Mouse (Mus musculus) ES-Bruce4 (cell line): Measurements from ENCODE around the gene Sft2d2. TPM values are rescaled to one million over a fixed set of nuclear protein-coding genes. Genes with fewer than 3 reads are reported as not detected.
A peak's percentile ranks its signal among the peaks of the same experiment; 100 is the strongest.

Experiments
- H3K27ac ChIP-seq: 2 replicates; pipeline ENCODE4 v1.5.1; 2012; ENCODE audit warnings: low read length, inconsistent platforms; ENCODE audit not compliant: insufficient read depth
- H3K27me3 ChIP-seq: 2 replicates; pipeline ENCODE4 v1.6.1; 2012; ENCODE audit warnings: mild to moderate bottlenecking, low read length, inconsistent platforms; ENCODE audit not compliant: control insufficient read depth, poor library complexity, insufficient read depth, severe bottlenecking
- H3K36me3 ChIP-seq: 2 replicates; pipeline ENCODE4 v1.6.1; 2012; ENCODE audit warnings: inconsistent platforms, mild to moderate bottlenecking, low read length, moderate library complexity; ENCODE audit not compliant: control insufficient read depth, poor library complexity, insufficient read depth, severe bottlenecking
- H3K4me1 ChIP-seq: one replicate; pipeline ENCODE4 v1.8.1; 2011; ENCODE audit warnings: low read length; ENCODE audit not compliant: control insufficient read depth, insufficient read depth
- H3K4me3 ChIP-seq: 2 replicates; pipeline ENCODE4 v1.5.1; 2011; ENCODE audit warnings: low read depth, mild to moderate bottlenecking, low read length
- H3K9ac ChIP-seq: 2 replicates; pipeline ENCODE4 v1.6.1; 2012; ENCODE audit warnings: low read depth, mild to moderate bottlenecking, inconsistent platforms; ENCODE audit not compliant: poor library complexity, severe bottlenecking
- H3K9me3 ChIP-seq: replicated peaks from 2 replicates; pipeline ENCODE4 v1.6.1; 2012; ENCODE audit warnings: mild to moderate bottlenecking, low read length, inconsistent platforms; ENCODE audit not compliant: control insufficient read depth, poor library complexity, insufficient read depth, severe bottlenecking
- CTCF ChIP-seq: IDR thresholded peaks from one replicate; pipeline ENCODE4 v1.8.1; 2011; ENCODE audit warnings: low read depth, low read length
- EP300 ChIP-seq: IDR thresholded peaks from 2 replicates; pipeline ENCODE4 v1.6.1; 2011; ENCODE audit warnings: low read depth, low read length; ENCODE audit not compliant: insufficient read depth
- POLR2A ChIP-seq: IDR thresholded peaks from one replicate; pipeline ENCODE4 v1.8.1; 2011; ENCODE audit warnings: low read length; ENCODE audit not compliant: insufficient read depth
- polyA plus RNA-seq: library from polyadenylated mRNA; stranded (reverse); fragments of >200 nt; gene quantifications from 2 replicates; pipeline ENCODE4 v1.2.4, GENCODE M21; 2011; ENCODE audit warnings: low read depth; ENCODE audit not compliant: missing spikeins, insufficient read depth, insufficient read length

Gene Sft2d2
- polyA plus RNA-seq, 1 experiment = 32.5 TPM

DNA sequence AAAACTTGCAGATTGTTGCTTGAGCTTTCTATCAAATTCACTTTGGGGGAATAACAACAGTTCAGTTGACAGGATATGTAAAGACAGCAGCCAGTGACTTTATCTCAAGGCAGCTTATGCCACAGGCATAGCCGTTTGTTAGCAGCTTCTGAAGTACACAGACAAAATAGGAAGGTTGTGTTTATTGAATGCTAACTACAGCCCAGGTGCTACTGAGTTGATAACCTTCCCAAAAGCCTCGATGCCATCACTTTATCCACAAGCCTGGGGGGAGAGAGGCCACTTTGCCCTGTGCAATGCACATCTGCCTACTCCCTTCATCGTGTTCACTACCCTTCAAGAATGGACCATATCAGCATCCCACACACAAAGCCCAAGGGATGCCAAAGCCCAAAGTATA lies 54.0 kb downstream of the Sft2d2 start:
- H3K27me3 ChIP-seq = no peaks in the 10 kb centered on the region
- no peaks in the 10 kb centered on the region for H3K9me3 ChIP-seq
- no peak for TF ChIP-seq POLR2A
- no peak for TF ChIP-seq CTCF
- TF ChIP-seq EP300 = no peak
- H3K4me3 ChIP-seq = no peak overlapping the region
- H3K9ac ChIP-seq = no peak overlapping the region
- no peaks in the 10 kb centered on the region for H3K4me1 ChIP-seq
- H3K27ac ChIP-seq = no peak overlapping the region
- H3K36me3 ChIP-seq = no peaks in the 10 kb centered on the region

- Histone ChIP-seq H3K9ac (no peak overlapping the region), H3K4me1 (no peaks in the 10 kb centered on the region), H3K9me3 (no peaks in the 10 kb centered on the region), H3K36me3 (no peaks in the 10 kb centered on the region), H3K4me3 (no peak overlapping the region), H3K27me3 (no peaks in the 10 kb centered on the region), H3K27ac (no peak overlapping the region)
- TF ChIP-seq EP300 (no peak), POLR2A (no peak), CTCF (no peak)
These were observed 60.4 kb downstream of the Sft2d2 start for GRCm38 (mm10) chr1:165133858-165134257.

- Histone ChIP-seq H3K4me1 (no peaks in the 10 kb centered on the region), H3K36me3 (no peaks in the 10 kb centered on the region), H3K4me3 (no peak overlapping the region), H3K9me3 (no peaks in the 10 kb centered on the region), H3K27ac (no peak overlapping the region), H3K27me3 (no peaks in the 10 kb centered on the region), H3K9ac (no peak overlapping the region)
- TF ChIP-seq POLR2A (no peak), CTCF (no peak), EP300 (no peak)
These were observed 61.0 kb downstream of the Sft2d2 start for GRCm38 (mm10) chr1:165133279-165133678.

DNA sequence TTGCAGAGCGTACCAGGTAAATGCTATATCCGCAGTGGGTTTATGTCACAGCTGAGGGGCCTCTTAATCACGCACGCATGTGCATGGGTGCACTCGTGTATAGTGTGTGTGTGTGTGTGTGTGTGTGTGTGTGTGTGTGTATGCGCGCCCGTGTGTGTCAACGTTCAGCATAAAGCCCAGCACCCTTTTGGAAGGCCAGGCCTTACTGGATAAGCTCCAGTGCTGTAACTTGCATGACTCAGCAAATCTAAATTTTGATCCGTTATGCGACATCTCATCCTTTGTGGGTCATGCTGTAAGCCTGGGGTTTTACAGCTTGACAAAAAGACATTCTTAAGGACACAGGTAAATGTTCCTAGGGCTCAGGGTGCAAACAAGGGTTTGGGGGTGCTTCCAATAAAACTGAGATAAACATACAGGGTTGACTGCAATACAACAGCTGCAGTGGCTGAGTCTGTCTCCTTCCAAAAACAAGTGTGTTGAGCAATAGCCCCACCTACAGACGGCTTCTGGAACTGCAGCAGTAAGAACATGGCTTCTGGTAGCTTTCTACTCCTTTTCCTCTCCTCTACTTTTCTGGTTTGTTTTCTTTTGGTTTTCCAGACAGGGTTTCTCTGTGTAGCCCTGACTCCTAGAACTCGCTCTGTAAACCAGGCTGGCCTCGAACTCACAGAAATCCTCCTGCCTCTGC lies 61.9 kb downstream of the Sft2d2 start:
- no peaks in the 10 kb centered on the region for H3K27me3 ChIP-seq
- H3K9ac ChIP-seq = no peak overlapping the region
- no peaks in the 10 kb centered on the region for H3K9me3 ChIP-seq
- H3K27ac ChIP-seq = peak overlapping the region; percentile 34; the same call in 1 of the 2 replicates
- H3K4me3 ChIP-seq = no peak overlapping the region
- no peaks in the 10 kb centered on the region for H3K4me1 ChIP-seq
- no peaks in the 10 kb centered on the region for H3K36me3 ChIP-seq
- TF ChIP-seq EP300 (no peak), POLR2A (no peak), CTCF (peak; percentile 40)

DNA sequence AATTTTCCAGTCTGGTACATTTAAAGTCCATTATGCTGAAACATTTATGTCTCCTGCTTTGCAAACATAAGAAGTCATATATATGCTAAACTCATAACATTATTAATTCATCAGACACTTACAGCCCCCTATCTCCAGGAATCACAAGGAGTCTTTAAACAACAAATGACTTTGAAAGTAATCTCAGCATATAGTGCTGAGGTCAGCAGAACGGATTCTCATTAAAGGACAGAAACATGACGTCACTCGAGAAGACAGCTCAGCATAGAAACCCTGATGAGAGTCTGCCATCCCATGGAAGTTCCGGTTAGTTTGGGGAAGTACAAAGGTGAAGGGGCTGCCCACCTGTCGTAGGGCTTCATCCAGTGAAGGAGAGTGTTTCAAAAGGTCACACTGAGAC lies 64.7 kb downstream of the Sft2d2 start:
- H3K9ac ChIP-seq = no peak overlapping the region
- H3K27ac ChIP-seq = no peak overlapping the region
- TF ChIP-seq POLR2A (no peak), CTCF (no peak), EP300 (no peak)
- H3K9me3 ChIP-seq = peaks cover 2% of the 10 kb centered on the region
- H3K36me3 ChIP-seq = no peaks in the 10 kb centered on the region
- H3K4me3 ChIP-seq = no peak overlapping the region
- no peaks in the 10 kb centered on the region for H3K4me1 ChIP-seq
- no peaks in the 10 kb centered on the region for H3K27me3 ChIP-seq

Other genes starting within 250 kb of the Sft2d2 start
- gene Tbx19, start 33.7 kb downstream of the Sft2d2 start, polyA plus RNA-seq = not detected in 2 replicates
- 69.1 and 88.0 TPM in 2 replicates for gene Tiprl, start 42.6 kb upstream of the Sft2d2 start, polyA plus RNA-seq
- 2.8 and 3.3 TPM in 2 replicates for gene Gpr161, start 101.4 kb upstream of the Sft2d2 start, polyA plus RNA-seq